Mouse (Mus musculus) T-helper 2 cell (primary cell): ENCODE data around the gene Thbs4.

Source experiments
- in situ Hi-C: fragments of 300-600 bp; cut with MboI, MseI; formaldehyde crosslinking; loops from one replicate; pipeline ENCODE4 v1.15.1; 2025; ENCODE audit warnings: high pct_unique_total_duplicates

The Thbs4 gene

GRCm38 (mm10) chr13:92721006-92721405 is 73.6 kb downstream of the Thbs4 start:
- in situ Hi-C loops = no loop called here

DNA sequence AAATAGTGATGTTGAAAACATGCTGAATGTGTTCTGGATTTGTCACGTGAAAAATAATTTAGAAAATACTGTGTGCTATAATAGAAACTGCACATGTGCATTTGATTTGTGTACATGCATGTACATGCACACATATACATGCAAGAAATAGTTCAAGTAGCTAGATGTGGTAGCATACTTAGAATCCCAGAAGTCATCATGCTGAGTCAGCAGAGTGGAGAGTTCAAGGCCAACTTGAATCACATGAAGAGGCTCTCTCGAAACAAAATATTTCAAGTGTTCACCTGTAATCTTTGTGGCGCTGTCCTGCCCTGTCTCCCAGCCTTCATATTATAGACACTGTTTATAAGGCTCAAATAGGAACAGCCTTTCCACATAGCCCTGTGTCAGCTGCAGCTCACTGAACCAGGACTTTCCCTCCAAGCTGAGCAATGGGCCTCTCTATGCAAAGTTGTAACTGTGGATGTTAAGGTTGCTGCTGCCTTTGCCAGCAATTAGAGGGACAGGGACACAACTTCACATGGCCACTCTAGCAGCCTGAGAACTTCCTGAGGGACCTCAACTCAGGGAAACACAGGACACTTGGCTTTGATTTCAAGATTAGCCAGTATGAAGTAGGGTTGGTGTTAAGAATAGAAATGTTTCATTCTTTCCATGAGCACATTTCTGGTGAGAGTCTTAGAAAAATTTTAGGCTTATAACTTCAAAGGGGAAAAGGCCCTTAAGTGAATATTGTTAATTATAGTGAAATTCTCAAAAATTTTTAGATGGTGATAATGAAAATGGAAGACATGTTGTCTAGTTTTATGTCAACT is 76.6 kb downstream of the Thbs4 start:
- in situ Hi-C loops = no loop called here

GRCm38 (mm10) chr13:92712619-92713018 is 82.0 kb downstream of the Thbs4 start:
- in situ Hi-C loops = no loop called here

DNA sequence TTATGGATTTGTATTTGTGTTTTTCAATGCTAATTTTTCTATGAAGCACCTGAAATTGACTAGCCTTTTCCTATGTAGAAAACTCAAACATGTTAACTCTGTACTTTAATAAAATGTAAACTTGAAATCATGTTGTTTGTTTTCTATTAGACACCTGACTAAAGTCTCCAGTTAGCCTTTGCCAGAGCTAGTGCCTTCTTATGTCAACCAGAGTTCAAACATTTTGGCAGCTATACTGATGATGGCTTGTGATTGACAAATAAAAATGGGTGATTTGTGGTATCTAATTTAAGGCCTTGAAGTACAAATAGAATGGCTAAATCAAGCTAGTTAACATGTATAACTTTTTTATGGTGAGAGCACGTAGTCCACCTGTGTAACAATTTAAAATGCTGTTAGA is 82.8 kb downstream of the Thbs4 start:
- in situ Hi-C loops = no loop called here

DNA sequence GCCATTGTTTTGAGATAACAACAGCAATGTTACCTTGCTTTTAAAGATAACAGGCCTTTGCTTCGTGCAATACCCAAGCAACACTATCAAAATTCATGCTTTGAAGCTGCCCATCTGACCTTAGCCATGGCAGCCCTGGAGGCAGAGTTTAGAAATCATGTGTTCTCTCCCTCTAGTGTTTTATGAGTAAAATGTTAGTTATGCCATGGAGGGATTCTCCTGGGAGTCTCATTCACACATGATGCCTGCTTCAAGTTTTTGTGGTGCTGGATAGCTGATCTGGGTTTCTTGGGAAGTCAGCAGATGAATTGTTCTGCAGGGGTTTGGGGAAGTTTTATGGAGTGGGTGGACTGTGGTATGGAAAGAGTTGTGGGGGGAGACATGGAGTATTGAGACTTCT is 84.3 kb downstream of the Thbs4 start:
- in situ Hi-C loops = no loop called here

DNA sequence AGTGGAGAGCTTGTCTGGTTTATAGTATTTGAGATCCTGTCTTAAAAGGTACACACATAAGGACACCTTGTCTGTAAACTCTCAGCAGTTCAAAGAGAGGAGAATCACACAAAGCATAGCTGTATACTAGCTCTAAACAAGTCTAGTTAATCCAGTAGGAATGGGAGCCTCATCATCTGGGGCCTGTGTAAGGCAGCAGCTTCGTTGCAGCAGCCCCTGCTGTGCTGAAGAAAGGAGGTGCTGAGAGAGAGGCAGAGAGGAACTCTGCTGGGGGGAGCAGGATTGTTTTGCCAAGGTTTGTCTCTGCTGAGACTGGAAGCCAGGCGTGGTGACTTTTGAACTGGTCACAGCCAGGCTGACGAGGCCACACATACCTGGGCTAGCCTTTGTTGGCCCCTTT is 85.1 kb downstream of the Thbs4 start:
- in situ Hi-C loops = no loop called here

- in situ Hi-C loops = no loop called here
These were observed 86.2 kb downstream of the Thbs4 start for GRCm38 (mm10) chr13:92708466-92708865.

DNA sequence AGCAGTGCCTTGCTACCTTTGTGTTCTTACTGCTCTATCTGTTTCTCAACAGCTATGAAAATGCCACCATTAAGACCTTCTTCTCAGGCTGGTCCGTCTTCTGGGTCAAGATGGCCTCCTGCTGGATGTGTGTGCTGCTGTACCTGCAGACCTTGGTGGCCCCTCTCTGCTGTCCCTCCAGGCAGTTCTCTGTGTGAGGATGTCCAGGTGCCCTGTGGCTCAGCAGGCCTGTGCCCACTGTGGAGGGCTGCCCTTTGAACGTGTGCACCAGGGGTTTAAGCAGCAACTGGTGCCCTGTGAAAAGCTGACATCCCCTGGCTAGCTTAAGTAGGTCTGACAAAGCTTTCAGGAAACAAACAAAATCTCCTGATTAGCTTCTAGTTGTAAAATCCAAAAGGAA is 86.7 kb downstream of the Thbs4 start:
- in situ Hi-C loops = no loop called here

GRCm38 (mm10) chr13:92706342-92707061 is 88.1 kb downstream of the Thbs4 start:
- in situ Hi-C loops = no loop called here

- in situ Hi-C loops = no loop called here
These were observed 89.5 kb downstream of the Thbs4 start for GRCm38 (mm10) chr13:92705016-92705535.

DNA sequence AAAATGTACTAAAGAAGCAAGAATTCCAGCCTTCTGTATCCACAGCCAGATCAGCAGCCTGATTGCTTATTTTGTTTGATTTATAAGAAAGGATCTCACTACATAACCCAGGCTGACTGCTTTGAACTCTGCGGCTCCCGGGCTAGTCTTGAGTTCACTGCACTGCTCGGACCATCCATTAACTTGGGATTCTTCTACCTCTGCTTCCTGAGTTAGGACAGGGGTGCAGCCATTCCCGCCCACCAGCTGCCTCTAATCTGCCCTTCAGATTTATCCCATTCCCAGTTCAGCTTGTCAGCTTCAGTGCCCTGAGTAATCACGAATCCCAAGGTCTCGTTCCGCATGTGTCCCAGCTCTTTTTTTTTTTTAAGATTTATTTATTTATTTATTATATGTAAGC is 90.4 kb downstream of the Thbs4 start:
- in situ Hi-C loops = no loop called here

- in situ Hi-C loops = no loop called here
These were observed 91.2 kb downstream of the Thbs4 start for GRCm38 (mm10) chr13:92703241-92704027.

DNA sequence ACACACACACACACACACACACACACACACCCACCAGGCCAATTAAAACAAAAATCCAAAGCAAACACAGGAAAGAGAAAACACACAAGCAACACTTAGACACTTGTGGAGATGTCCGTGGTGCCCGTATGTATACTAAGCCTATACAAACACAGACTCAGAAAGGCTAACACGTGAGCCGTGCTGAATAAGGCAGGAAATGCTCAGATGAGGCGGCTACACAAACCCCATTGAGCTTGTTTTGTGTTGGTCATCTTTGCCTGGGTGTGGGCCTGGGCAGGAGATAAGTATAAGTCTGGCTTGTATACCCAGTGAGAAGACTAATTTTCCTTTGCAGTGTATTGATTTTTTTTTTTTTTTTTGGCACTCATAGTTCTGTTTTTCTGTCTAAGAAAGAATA is 92.6 kb downstream of the Thbs4 start:
- in situ Hi-C loops = no loop called here
